Mouse (Mus musculus) T-cell, adult 66 days (primary cell): Measurements from ENCODE around the gene Spag8. TPM values are rescaled to one million over a fixed set of nuclear protein-coding genes. Genes with fewer than 3 reads are reported as not detected.

Source experiments
- total RNA-seq, 2 experiments: library from RNA; stranded (reverse); gene quantifications; 3 replicates in 1 of 2; 4 replicates in 1 of 2; pipeline ENCODE4 v1.2.4; 2023

Spag8 gene
- not detected for total RNA-seq

GRCm38 (mm10) chr4:43653161-43654015, at the start of gene Spag8:
Gene Spag8, minus strand, starts transcription at chr4:43653594.

GRCm38 (mm10) chr4:43700707-43701106, 47.3 kb upstream of the Spag8 start, which contains the start of gene Olfr70:
Gene Olfr70, minus strand, starts transcription at chr4:43700807.

GRCm38 (mm10) chr4:43668782-43669427, 15.5 kb upstream of the Spag8 start, which contains the start of the genes Tmem8b and Fam221b:
Gene Tmem8b, plus strand, starts transcription at chr4:43668971.
Gene Fam221b, minus strand, starts transcription at chr4:43669145.

GRCm38 (mm10) chr4:43656339-43657109, 3.1 kb upstream of the Spag8 start, which contains the start of gene Hint2:
Gene Hint2, minus strand, starts transcription at chr4:43656466.

GRCm38 (mm10) chr4:43631046-43631955, 22.1 kb downstream of the Spag8 start, which contains the start of gene Npr2:
Gene Npr2, plus strand, starts transcription at chr4:43631935.

Other genes with a start within 250 kb of the Spag8 start
- gene Fam166b, start 224.5 kb downstream of the Spag8 start, total RNA-seq: not detected
- gene Tesk1, start 211.7 kb downstream of the Spag8 start, total RNA-seq: 10 to 100 TPM; 54.4 to 54.9 TPM
- 10 to 100 TPM; 27.0 to 31.6 TPM for gene Cd72, start 199.0 kb downstream of the Spag8 start, total RNA-seq
- gene Sit1, start 169.9 kb downstream of the Spag8 start, total RNA-seq: 10 to 100 TPM; 76.6 to 85.8 TPM
- 10 to 100 TPM; 24.6 to 26.0 TPM for gene Ccdc107, start 160.7 kb downstream of the Spag8 start, total RNA-seq
- 1 to 10 TPM; 2.3 to 4.2 TPM for gene Arhgef39, start 153.9 kb downstream of the Spag8 start, total RNA-seq
- not detected for gene Car9, start 146.6 kb downstream of the Spag8 start, total RNA-seq
- not detected for gene Tpm2, start 129.8 kb downstream of the Spag8 start, total RNA-seq
- 10 to 100 TPM; 61.5 to 65.6 TPM for gene Creb3, start 91.3 kb downstream of the Spag8 start, total RNA-seq
- 100 to 1,000 TPM; 326 to 327 TPM for gene Tln1, start 90.9 kb downstream of the Spag8 start, total RNA-seq
- 10 to 100 TPM; 54.0 to 54.2 TPM for gene Rgp1, start 74.9 kb downstream of the Spag8 start, total RNA-seq
- gene Gba2, start 74.7 kb downstream of the Spag8 start, total RNA-seq: 10 to 100 TPM; 36.6 to 37.0 TPM
- gene Msmp, start 69.1 kb downstream of the Spag8 start, total RNA-seq: not detected
- gene Npr2, start 21.7 kb downstream of the Spag8 start, total RNA-seq: not detected
- 10 to 100 TPM; 21.3 to 24.6 TPM for gene Hint2, start 2.9 kb upstream of the Spag8 start, total RNA-seq
- 1 to 10 TPM; 2.7 to 2.8 TPM for gene Tmem8b, start 15.4 kb upstream of the Spag8 start, total RNA-seq
- gene Fam221b, start 15.6 kb upstream of the Spag8 start, total RNA-seq: not detected
- gene Olfr70, start 47.2 kb upstream of the Spag8 start, total RNA-seq: not detected
- not detected for gene Olfr71, start 56.7 kb upstream of the Spag8 start, total RNA-seq
- not detected for gene Hrct1, start 73.6 kb upstream of the Spag8 start, total RNA-seq
- not detected for gene Spaar, start 76.4 kb upstream of the Spag8 start, total RNA-seq
- gene Olfr159, start 117.4 kb upstream of the Spag8 start, total RNA-seq: not detected
- not detected for gene Olfr156, start 170.3 kb upstream of the Spag8 start, total RNA-seq
- gene Olfr157, start 186.6 kb upstream of the Spag8 start, total RNA-seq: not detected
- not detected for gene Olfr155, start 198.0 kb upstream of the Spag8 start, total RNA-seq
- 1 to 10 TPM; 2.0 to 2.8 TPM for gene Reck, start 221.9 kb upstream of the Spag8 start, total RNA-seq